Mouse (Mus musculus): ENCODE measurements around the gene Slc9a8.

- TF ChIP-seq POLR2A (IDR thresholded peaks at IDR 0.05; ENCODE audit: low read depth, low read length): no peak
- no peak for TF ChIP-seq CTCF (IDR thresholded peaks at IDR 0.05; ENCODE audit: extremely low read depth, insufficient read length, insufficient replicate concordance, low read depth, low read length)
Observed at GRCm38 (mm10) chr2:167467214-167467613, 45.7 kb downstream of the Slc9a8 start.

Measured in small intestine, adult 2 months (tissue).